8 mouse cellular contexts compared by ENCODE assay signal in the genomic region with DNA sequence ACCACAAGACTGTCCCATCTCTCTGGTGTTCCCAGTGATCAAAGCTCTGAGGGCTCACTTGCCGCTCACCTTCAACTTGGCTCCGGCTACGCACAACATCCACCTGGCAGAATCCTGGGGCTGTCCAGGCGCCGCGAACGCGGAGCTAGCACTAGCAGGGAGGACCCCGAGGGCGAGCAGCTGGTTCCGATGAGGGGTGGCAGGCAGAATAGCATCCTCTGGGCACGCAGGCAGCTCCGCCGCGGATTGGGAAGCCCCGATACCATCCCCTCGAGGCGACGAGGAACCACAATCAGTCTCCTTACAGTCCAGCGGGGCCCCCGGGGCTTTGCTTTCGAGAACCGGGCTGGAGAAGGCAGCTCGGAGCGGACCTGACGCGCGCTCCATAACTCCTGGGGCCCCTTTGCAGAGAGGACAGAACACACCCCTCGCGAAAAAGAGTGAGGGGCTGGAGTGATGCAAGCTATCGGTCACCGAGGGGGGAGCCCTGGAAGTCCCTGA. TPM values are rescaled to one million over a fixed set of nuclear protein-coding genes. Genes with fewer than 3 reads are reported as not detected.
DNase-seq lines count a peak whose midpoint lies in the region; ATAC-seq and TF ChIP-seq lines count a peak whose summit lies in the region.

No protein-coding gene starts in this region.

- peak overlapping the region; percentile 88 for H3K4me3 ChIP-seq in embryonic facial prominence, embryonic 14.5 days (ENCODE audit: low read depth, low read length)
- peak overlapping the region; percentile 80 for H3K4me3 ChIP-seq in heart, embryonic 11.5 days (ENCODE audit: low read depth, low read length)
- peak overlapping the region; percentile 99 for H3K4me3 ChIP-seq in kidney, postnatal 0 days (replicated peaks; ENCODE audit: low read depth, low read length)
- H3K4me3 ChIP-seq in lung, postnatal 0 days (ENCODE audit: low read depth, low read length), result peak overlapping the region; percentile 99

- no peak overlapping the region for H3K27ac ChIP-seq in embryonic facial prominence, embryonic 14.5 days (replicated peaks; ENCODE audit: low read depth, low read length)
- H3K27ac ChIP-seq in heart, embryonic 11.5 days (ENCODE audit: low read depth, low read length), result peak overlapping the region; percentile 92
- peak overlapping the region; percentile 84 for H3K27ac ChIP-seq in kidney, postnatal 0 days
- peak overlapping the region; percentile 94 for H3K27ac ChIP-seq in lung, postnatal 0 days (ENCODE audit: low read length)

- peak; percentile 55 to 62 for DNase-seq in B cell, adult 2 months
- peak; percentile 64 for DNase-seq in adrenal gland, postnatal 10 days
- DNase-seq in embryonic facial prominence, embryonic 14.5 days (ENCODE audit: low spot score), result peak; percentile 38
- peak; percentile 57 for DNase-seq in kidney, postnatal 0 days (ENCODE audit: low spot score)
- peak; percentile 34 for DNase-seq in lung, postnatal 0 days (ENCODE audit: low spot score)
- peak; percentile 40 for DNase-seq in ovary, postnatal 36 days (ENCODE audit: low spot score)
- DNase-seq in thymus, postnatal 36 days, result peak; percentile 57 to 64

- TF ChIP-seq EP300 in lung, postnatal 0 days (IDR thresholded peaks at IDR 0.05), result no peak

- H3K9ac ChIP-seq in embryonic facial prominence, embryonic 14.5 days (ENCODE audit: low read depth, low read length), result peak overlapping the region; percentile 88
- H3K9ac ChIP-seq in heart, embryonic 11.5 days (ENCODE audit: low read depth, low read length), result peak overlapping the region; percentile 95
- H3K9ac ChIP-seq in kidney, postnatal 0 days (ENCODE audit: low read depth, low read length), result peak overlapping the region; percentile 85
- H3K9ac ChIP-seq in lung, postnatal 0 days (replicated peaks; ENCODE audit: low read depth), result peak overlapping the region; percentile 85

- H3K4me1 ChIP-seq in embryonic facial prominence, embryonic 14.5 days (ENCODE audit: control insufficient read depth, insufficient read depth, low read length), result peaks cover 37% of the 10 kb centered on the region
- H3K4me1 ChIP-seq in heart, embryonic 11.5 days (ENCODE audit: control insufficient read depth, insufficient read depth, low read length), result peaks cover 6% of the 10 kb centered on the region
- H3K4me1 ChIP-seq in kidney, postnatal 0 days (replicated peaks; ENCODE audit: insufficient read depth, low read length), result 0 out of 2 replicates have a peak, but pooled peaks cover 7% of the 10 kb centered on the region
- H3K4me1 ChIP-seq in lung, postnatal 0 days (ENCODE audit: insufficient read depth, low read depth, low read length), result 0 out of 2 replicates have a peak, but pooled peaks cover 2% of the 10 kb centered on the region

- H3K36me3 ChIP-seq in embryonic facial prominence, embryonic 14.5 days (ENCODE audit: control insufficient read depth, insufficient read depth, low read length), result no peaks in the 10 kb centered on the region
- H3K36me3 ChIP-seq in heart, embryonic 11.5 days (ENCODE audit: control insufficient read depth, insufficient read depth, low read length), result no peaks in the 10 kb centered on the region
- H3K36me3 ChIP-seq in kidney, postnatal 0 days (ENCODE audit: insufficient read depth, low read length), result no peaks in the 10 kb centered on the region
- no peaks in the 10 kb centered on the region for H3K36me3 ChIP-seq in lung, postnatal 0 days (ENCODE audit: insufficient read depth, low read length)

- ATAC-seq in embryonic facial prominence, embryonic 14.5 days (ENCODE audit: low read depth), result no peak
- ATAC-seq in heart, embryonic 11.5 days (replicated peaks; ENCODE audit: insufficient number of reproducible peaks, low FRiP score, low TSS enrichment), result no peak
- ATAC-seq in kidney, postnatal 0 days (replicated peaks; ENCODE audit: low FRiP score, low read depth), result no peak
- no peak for ATAC-seq in lung, postnatal 0 days

- under 1% methylated on average over 23 of the region's 32 CpGs for WGBS in embryonic facial prominence, embryonic 14.5 days
- WGBS in heart, embryonic 11.5 days (ENCODE audit: insufficient replicate concordance), result under 1% methylated on average over 32 of the region's 32 CpGs
- WGBS in kidney, postnatal 0 days, result 2% methylated on average over 32 of the region's 32 CpGs
- 3% methylated on average over 32 of the region's 32 CpGs for WGBS in lung, postnatal 0 days

- no peak for TF ChIP-seq CTCF in kidney, postnatal 0 days (IDR thresholded peaks at IDR 0.05; ENCODE audit: low read depth)
- TF ChIP-seq CTCF in lung, postnatal 0 days (IDR thresholded peaks at IDR 0.05), result no peak

- H3K4me2 ChIP-seq in embryonic facial prominence, embryonic 14.5 days (ENCODE audit: low read depth, low read length), result peak overlapping the region; percentile 99
- H3K4me2 ChIP-seq in heart, embryonic 11.5 days, result peak overlapping the region; percentile 99
- H3K4me2 ChIP-seq in kidney, postnatal 0 days (ENCODE audit: low read length), result peak overlapping the region; percentile 98
- peak overlapping the region; percentile 100 for H3K4me2 ChIP-seq in lung, postnatal 0 days (replicated peaks; ENCODE audit: low read depth, low read length)

- H3K9me3 ChIP-seq in embryonic facial prominence, embryonic 14.5 days (ENCODE audit: control insufficient read depth, low read length), result no peaks in the 10 kb centered on the region
- H3K9me3 ChIP-seq in heart, embryonic 11.5 days (replicated peaks; ENCODE audit: control insufficient read depth, low read length), result no peaks in the 10 kb centered on the region
- no peaks in the 10 kb centered on the region for H3K9me3 ChIP-seq in kidney, postnatal 0 days (replicated peaks; ENCODE audit: low read length)
- H3K9me3 ChIP-seq in lung, postnatal 0 days (ENCODE audit: low read length), result no peaks in the 10 kb centered on the region

- peaks cover 29% of the 10 kb centered on the region for H3K27me3 ChIP-seq in embryonic facial prominence, embryonic 14.5 days (replicated peaks; ENCODE audit: control insufficient read depth, insufficient read depth, low read length)
- peaks cover 8% of the 10 kb centered on the region for H3K27me3 ChIP-seq in heart, embryonic 11.5 days (ENCODE audit: control insufficient read depth, insufficient read depth, low read length)
- H3K27me3 ChIP-seq in kidney, postnatal 0 days (ENCODE audit: insufficient read depth, low read length), result no peaks in the 10 kb centered on the region
- H3K27me3 ChIP-seq in lung, postnatal 0 days (replicated peaks; ENCODE audit: insufficient read depth, low read length), result no peaks in the 10 kb centered on the region

RNA-seq across cellular contexts. Expression of gene Cux1, which starts 1.9 kb away (rescaled TPM):
- total RNA-seq in adrenal gland, postnatal 10 days (2021), result 10 to 100 TPM; 79.1 to 95.4 TPM
- polyA plus RNA-seq in embryonic facial prominence, embryonic 14.5 days (2014; fragmentation: Nextera tagmentation; extraction: Ambion mirVana), result 60.6 and 65.5 TPM in 2 replicates
- polyA plus RNA-seq in heart, embryonic 11.5 days (2014; fragmentation: Nextera tagmentation; extraction: Ambion mirVana), result 67.5 and 71.0 TPM in 2 replicates
- polyA plus RNA-seq in kidney, postnatal 0 days (2015; fragmentation: Nextera tagmentation; extraction: Ambion mirVana), result 73.4 and 84.0 TPM in 2 replicates
- polyA plus RNA-seq in lung, postnatal 0 days (2015; fragmentation: Nextera tagmentation; extraction: Ambion mirVana), result 68.5 and 74.0 TPM in 2 replicates
